Mouse (Mus musculus) neural tube, embryonic 13.5 days (tissue): ENCODE measurements around the gene Gm9922. TPM values are rescaled to one million over a fixed set of nuclear protein-coding genes. Genes with fewer than 3 reads are reported as not detected.

Source experiments
- ATAC-seq: fragments of 200-750 bp; cut with Nextera tagmentation; 2 replicates; pipeline ENCODE4 v1.8.0; 2017; ENCODE audit warnings: low read depth, mild to moderate bottlenecking, moderate TSS enrichment, moderate library complexity
- H3K27ac ChIP-seq: fragments of 300-500 bp; sonication (generic); replicated peaks from 2 replicates; pipeline ENCODE4 v1.5.1; 2015; ENCODE audit warnings: moderate library complexity, mild to moderate bottlenecking, inconsistent platforms
- H3K27me3 ChIP-seq: fragments of 300-500 bp; sonication (generic); 2 replicates; pipeline ENCODE4 v1.6.1; 2015; ENCODE audit warnings: mild to moderate bottlenecking, inconsistent platforms
- H3K36me3 ChIP-seq: fragments of 300-500 bp; sonication (generic); 2 replicates; pipeline ENCODE4 v1.6.1; 2015; ENCODE audit warnings: mild to moderate bottlenecking, inconsistent platforms
- H3K4me1 ChIP-seq: fragments of 300-500 bp; sonication (generic); replicated peaks from 2 replicates; pipeline ENCODE4 v1.6.1; 2015; ENCODE audit warnings: inconsistent platforms
- H3K4me2 ChIP-seq: fragments of 300-500 bp; sonication (generic); 2 replicates; pipeline ENCODE4 v1.6.1; 2015; ENCODE audit warnings: inconsistent platforms, mild to moderate bottlenecking, moderate library complexity
- H3K4me3 ChIP-seq: fragments of 300-500 bp; sonication (generic); 2 replicates; pipeline ENCODE4 v1.5.1; 2015; ENCODE audit warnings: mild to moderate bottlenecking, inconsistent platforms
- H3K9ac ChIP-seq: fragments of 300-500 bp; sonication (generic); 2 replicates; pipeline ENCODE4 v1.6.1; 2015; ENCODE audit warnings: moderate library complexity, mild to moderate bottlenecking, inconsistent platforms
- H3K9me3 ChIP-seq: fragments of 300-500 bp; sonication (generic); 2 replicates; pipeline ENCODE4 v1.6.1; 2016; ENCODE audit warnings: inconsistent platforms
- WGBS: fragments of 180-500 bp; shearing (Covaris S2); methylation state at CpG from one replicate; pipeline ENCODE4 v1.1.7; 2015; 5-methylcytosine and 5-hydroxymethylcytosine counted together
- polyA plus RNA-seq: library from polyadenylated mRNA; unstranded; fragments of >200 nt; fragmentation: Nextera tagmentation; extraction: Ambion mirVana; gene quantifications from 2 replicates; pipeline ENCODE4 v1.2.1, GENCODE M21; 2015

The Gm9922 gene
- polyA plus RNA-seq, 1 experiment from 2014 or later: not detected

GRCm38 (mm10) chr14:101747811-101748210, 18.2 kb upstream of the Gm9922 start:
- Histone ChIP-seq H3K4me2 (no peak overlapping the region), H3K27ac (no peak overlapping the region), H3K4me3 (no peak overlapping the region), H3K9ac (no peak overlapping the region), H3K36me3 (no peaks in the 10 kb centered on the region), H3K4me1 (no peaks in the 10 kb centered on the region), H3K27me3 (no peaks in the 10 kb centered on the region), H3K9me3 (no peaks in the 10 kb centered on the region)
- WGBS: 94% methylated on average over 11 of the region's 11 CpGs
- no peak for ATAC-seq

GRCm38 (mm10) chr14:101746635-101747034, 17.0 kb upstream of the Gm9922 start:
- ATAC-seq: no peak
- Histone ChIP-seq H3K4me1 (no peaks in the 10 kb centered on the region), H3K9me3 (no peaks in the 10 kb centered on the region), H3K9ac (no peak overlapping the region), H3K27ac (no peak overlapping the region), H3K4me3 (no peak overlapping the region), H3K36me3 (no peaks in the 10 kb centered on the region), H3K27me3 (no peaks in the 10 kb centered on the region), H3K4me2 (no peak overlapping the region)
- 89% methylated on average over 3 of the region's 3 CpGs for WGBS

GRCm38 (mm10) chr14:101737501-101737900, 7.9 kb upstream of the Gm9922 start:
- Histone ChIP-seq H3K9me3 (no peaks in the 10 kb centered on the region), H3K9ac (no peak overlapping the region), H3K4me3 (no peak overlapping the region), H3K4me1 (peaks cover 4% of the 10 kb centered on the region; the same call in 1 of the 2 replicates), H3K27ac (no peak overlapping the region), H3K27me3 (no peaks in the 10 kb centered on the region), H3K4me2 (no peak overlapping the region), H3K36me3 (no peaks in the 10 kb centered on the region)
- 95% methylated on average over 4 of the region's 4 CpGs for WGBS
- ATAC-seq: no peak

GRCm38 (mm10) chr14:101733542-101734303, 4.1 kb upstream of the Gm9922 start:
- peak; percentile 36; the same call in 1 of the 2 replicates for ATAC-seq
- 30% methylated on average over 10 of the region's 10 CpGs for WGBS
- no peak overlapping the region for H3K4me2 ChIP-seq
- H3K4me1 ChIP-seq: peaks cover 21% of the 10 kb centered on the region
- no peak overlapping the region for H3K9ac ChIP-seq
- H3K27me3 ChIP-seq: peaks cover 36% of the 10 kb centered on the region
- H3K36me3 ChIP-seq: no peaks in the 10 kb centered on the region
- H3K27ac ChIP-seq: no peak overlapping the region
- no peak overlapping the region for H3K4me3 ChIP-seq
- H3K9me3 ChIP-seq: no peaks in the 10 kb centered on the region

GRCm38 (mm10) chr14:101729972-101730692, 518 bp upstream of the Gm9922 start:
- Histone ChIP-seq H3K4me1 (peaks cover 21% of the 10 kb centered on the region), H3K9me3 (no peaks in the 10 kb centered on the region), H3K27ac (no peak overlapping the region), H3K27me3 (peaks cover 49% of the 10 kb centered on the region), H3K36me3 (no peaks in the 10 kb centered on the region), H3K4me3 (peak overlapping the region; percentile 61), H3K9ac (peak overlapping the region; percentile 70), H3K4me2 (peak overlapping the region; percentile 99)
- under 1% methylated on average over 28 of the region's 28 CpGs for whole genome bisulfite sequencing
- peak; percentile 38 for ATAC-seq

- 66% methylated on average over 2 of the region's 2 CpGs for WGBS
- Histone ChIP-seq H3K9ac (no peak overlapping the region), H3K4me3 (no peak overlapping the region)
Measured at GRCm38 (mm10) chr14:101714414-101714813, 15.2 kb downstream of the Gm9922 start.

GRCm38 (mm10) chr14:101707088-101707487, 22.5 kb downstream of the Gm9922 start:
- Histone ChIP-seq H3K4me1 (no peaks in the 10 kb centered on the region), H3K27me3 (no peaks in the 10 kb centered on the region), H3K36me3 (no peaks in the 10 kb centered on the region), H3K4me3 (no peak overlapping the region), H3K9me3 (no peaks in the 10 kb centered on the region), H3K27ac (no peak overlapping the region), H3K9ac (no peak overlapping the region), H3K4me2 (no peak overlapping the region)
- ATAC-seq: no peak
- 90% methylated on average over 5 of the region's 5 CpGs for WGBS

More at GRCm38 (mm10) chr14:101714414-101714813, 15.2 kb downstream of the Gm9922 start:
- no peak for ATAC-seq
- H3K27ac ChIP-seq: no peak overlapping the region
- H3K27me3 ChIP-seq: no peaks in the 10 kb centered on the region
- H3K36me3 ChIP-seq: no peaks in the 10 kb centered on the region
- H3K4me2 ChIP-seq: no peak overlapping the region
- H3K4me1 ChIP-seq: no peaks in the 10 kb centered on the region
- H3K9me3 ChIP-seq: no peaks in the 10 kb centered on the region

GRCm38 (mm10) chr14:101704479-101704878, 25.1 kb downstream of the Gm9922 start:
- Histone ChIP-seq H3K27me3 (no peaks in the 10 kb centered on the region), H3K9me3 (no peaks in the 10 kb centered on the region), H3K9ac (no peak overlapping the region), H3K36me3 (no peaks in the 10 kb centered on the region), H3K4me3 (no peak overlapping the region), H3K4me2 (no peak overlapping the region), H3K27ac (no peak overlapping the region), H3K4me1 (no peaks in the 10 kb centered on the region)
- no peak for ATAC-seq
- WGBS: 87% methylated on average over 4 of the region's 4 CpGs

GRCm38 (mm10) chr14:101688406-101688805, 41.2 kb downstream of the Gm9922 start:
- no peak overlapping the region for H3K9ac ChIP-seq
- H3K9me3 ChIP-seq: no peaks in the 10 kb centered on the region
- peaks cover 27% of the 10 kb centered on the region for H3K36me3 ChIP-seq
- H3K27me3 ChIP-seq: no peaks in the 10 kb centered on the region
- no peak overlapping the region for H3K27ac ChIP-seq
- H3K4me2 ChIP-seq: no peak overlapping the region
- H3K4me1 ChIP-seq: no peaks in the 10 kb centered on the region
- 77% methylated on average over 2 of the region's 2 CpGs for WGBS
- no peak overlapping the region for H3K4me3 ChIP-seq
- ATAC-seq: no peak

- H3K9ac ChIP-seq: no peak overlapping the region
- H3K4me3 ChIP-seq: no peak overlapping the region
- no peaks in the 10 kb centered on the region for H3K9me3 ChIP-seq
- WGBS: 92% methylated on average over 6 of the region's 6 CpGs
- ATAC-seq: no peak
- H3K4me1 ChIP-seq: no peaks in the 10 kb centered on the region
- no peaks in the 10 kb centered on the region for H3K27me3 ChIP-seq
- H3K27ac ChIP-seq: no peak overlapping the region
- H3K4me2 ChIP-seq: no peak overlapping the region
- H3K36me3 ChIP-seq: peaks cover 24% of the 10 kb centered on the region
Measured at GRCm38 (mm10) chr14:101687696-101688095, 41.9 kb downstream of the Gm9922 start.
